Mouse (Mus musculus): Measurements from ENCODE around the gene Tll1. TPM values are rescaled to one million over a fixed set of nuclear protein-coding genes. Genes with fewer than 3 reads are reported as not detected.
A peak's percentile ranks its signal among the peaks of the same experiment; 100 is the strongest.

Gene Tll1
- polyA plus RNA-seq (2015; fragmentation: Nextera tagmentation; extraction: Ambion mirVana), result 2.6 and 2.7 TPM in 2 replicates

GRCm38 (mm10) chr8:64206024-64206385 lies at the start of gene Tll1:
TSS of gene Tll1 (minus strand) at chr8:64206271.
- Histone ChIP-seq H3K27ac (peak within 1 kb of the TSS; percentile 40), H3K27me3 (peaks cover 21% of the 10 kb centered on the region; the same call in 1 of the 2 replicates), H3K4me2 (peak within 1 kb of the TSS; percentile 90), H3K36me3 (no peaks in the 10 kb centered on the region), H3K4me1 (peaks cover 18% of the 10 kb centered on the region), H3K9me3 (no peaks in the 10 kb centered on the region), H3K9ac (peak within 1 kb of the TSS; percentile 33), H3K4me3 (peak within 1 kb of the TSS; percentile 54)
- no peak for ATAC-seq (ENCODE audit: insufficient number of reproducible peaks, low FRiP score, low TSS enrichment, low read depth)
- WGBS, result under 1% methylated on average over 18 of the region's 18 CpGs

GRCm38 (mm10) chr8:64238645-64239044 lies 32.6 kb upstream of the Tll1 start:
- no peak overlapping the region for H3K27ac ChIP-seq
- H3K4me1 ChIP-seq, result no peaks in the 10 kb centered on the region
- H3K9ac ChIP-seq, result no peak overlapping the region
- no peaks in the 10 kb centered on the region for H3K9me3 ChIP-seq
- no peaks in the 10 kb centered on the region for H3K27me3 ChIP-seq
- H3K4me2 ChIP-seq, result no peak overlapping the region
- no peak overlapping the region for H3K4me3 ChIP-seq
- ATAC-seq (ENCODE audit: insufficient number of reproducible peaks, low FRiP score, low TSS enrichment, low read depth), result no peak
- WGBS, result 50% methylated on average over 2 of the region's 2 CpGs
- H3K36me3 ChIP-seq, result no peaks in the 10 kb centered on the region

GRCm38 (mm10) chr8:64221600-64221999 lies 15.5 kb upstream of the Tll1 start:
- Histone ChIP-seq H3K4me3 (no peak overlapping the region), H3K4me2 (no peak overlapping the region), H3K27ac (no peak overlapping the region), H3K4me1 (no peaks in the 10 kb centered on the region), H3K27me3 (no peaks in the 10 kb centered on the region), H3K9me3 (no peaks in the 10 kb centered on the region), H3K9ac (no peak overlapping the region), H3K36me3 (no peaks in the 10 kb centered on the region)
- WGBS, result 79% methylated on average over 3 of the region's 3 CpGs
- ATAC-seq (ENCODE audit: insufficient number of reproducible peaks, low FRiP score, low TSS enrichment, low read depth), result no peak

GRCm38 (mm10) chr8:64217644-64218043 lies 11.6 kb upstream of the Tll1 start:
- Histone ChIP-seq H3K9me3 (no peaks in the 10 kb centered on the region), H3K9ac (no peak overlapping the region), H3K4me3 (no peak overlapping the region), H3K4me2 (no peak overlapping the region), H3K27me3 (no peaks in the 10 kb centered on the region), H3K36me3 (no peaks in the 10 kb centered on the region), H3K4me1 (no peaks in the 10 kb centered on the region), H3K27ac (no peak overlapping the region)
- WGBS, result 28% methylated on average over 2 of the region's 2 CpGs
- ATAC-seq (ENCODE audit: insufficient number of reproducible peaks, low FRiP score, low TSS enrichment, low read depth), result no peak

GRCm38 (mm10) chr8:64216252-64216651 lies 10.2 kb upstream of the Tll1 start:
- WGBS, result 44% methylated on average over 1 of the region's 1 CpGs

GRCm38 (mm10) chr8:64215374-64215773 lies 9.3 kb upstream of the Tll1 start:
- WGBS, result 16% methylated on average over 6 of the region's 6 CpGs
- no peak overlapping the region for H3K9ac ChIP-seq
- no peak overlapping the region for H3K4me2 ChIP-seq
- no peaks in the 10 kb centered on the region for H3K36me3 ChIP-seq
- no peaks in the 10 kb centered on the region; the same call in 1 of the 2 replicates for H3K9me3 ChIP-seq
- no peak for ATAC-seq (ENCODE audit: insufficient number of reproducible peaks, low FRiP score, low TSS enrichment, low read depth)
- no peaks in the 10 kb centered on the region for H3K4me1 ChIP-seq
- no peaks in the 10 kb centered on the region for H3K27me3 ChIP-seq
- no peak overlapping the region for H3K27ac ChIP-seq
- H3K4me3 ChIP-seq, result no peak overlapping the region

More at GRCm38 (mm10) chr8:64216252-64216651, 10.2 kb upstream of the Tll1 start:
- Histone ChIP-seq H3K27me3 (no peaks in the 10 kb centered on the region), H3K9ac (no peak overlapping the region), H3K9me3 (no peaks in the 10 kb centered on the region; the same call in 1 of the 2 replicates), H3K36me3 (no peaks in the 10 kb centered on the region), H3K4me2 (no peak overlapping the region), H3K27ac (no peak overlapping the region), H3K4me3 (no peak overlapping the region), H3K4me1 (no peaks in the 10 kb centered on the region)
- no peak for ATAC-seq (ENCODE audit: insufficient number of reproducible peaks, low FRiP score, low TSS enrichment, low read depth)

GRCm38 (mm10) chr8:64214906-64215305 lies 8.8 kb upstream of the Tll1 start:
- 11% methylated on average over 1 of the region's 1 CpGs for WGBS
- no peaks in the 10 kb centered on the region for H3K4me1 ChIP-seq
- no peak overlapping the region for H3K9ac ChIP-seq
- no peak for ATAC-seq (ENCODE audit: insufficient number of reproducible peaks, low FRiP score, low TSS enrichment, low read depth)
- no peaks in the 10 kb centered on the region for H3K27me3 ChIP-seq
- no peaks in the 10 kb centered on the region for H3K36me3 ChIP-seq
- no peak overlapping the region for H3K27ac ChIP-seq
- no peaks in the 10 kb centered on the region; the same call in 1 of the 2 replicates for H3K9me3 ChIP-seq
- no peak overlapping the region for H3K4me3 ChIP-seq
- H3K4me2 ChIP-seq, result no peak overlapping the region

GRCm38 (mm10) chr8:64206411-64206861 lies 365 bp upstream of the Tll1 start:
- Histone ChIP-seq H3K27ac (peak overlapping the region; percentile 40; the same call in 1 of the 2 replicates), H3K27me3 (peaks cover 21% of the 10 kb centered on the region; the same call in 1 of the 2 replicates), H3K9ac (peak overlapping the region; percentile 33), H3K4me2 (peak overlapping the region; percentile 90), H3K4me3 (peak overlapping the region; percentile 54), H3K4me1 (peaks cover 18% of the 10 kb centered on the region), H3K36me3 (no peaks in the 10 kb centered on the region), H3K9me3 (no peaks in the 10 kb centered on the region; the same call in 1 of the 2 replicates)
- ATAC-seq (ENCODE audit: insufficient number of reproducible peaks, low FRiP score, low TSS enrichment, low read depth), result no peak
- under 1% methylated on average over 12 of the region's 12 CpGs for WGBS

- Histone ChIP-seq H3K36me3 (no peaks in the 10 kb centered on the region), H3K4me1 (peaks cover 18% of the 10 kb centered on the region), H3K9me3 (no peaks in the 10 kb centered on the region), H3K9ac (peak overlapping the region; percentile 33), H3K27me3 (peaks cover 21% of the 10 kb centered on the region; the same call in 1 of the 2 replicates), H3K4me3 (peak overlapping the region; percentile 54), H3K27ac (peak overlapping the region; percentile 40), H3K4me2 (peak overlapping the region; percentile 90)
- ATAC-seq (ENCODE audit: insufficient number of reproducible peaks, low FRiP score, low TSS enrichment, low read depth), result peak; percentile 70; the same call in 1 of the 2 replicates
- WGBS, result under 1% methylated on average over 60 of the region's 61 CpGs
These were observed 599 bp downstream of the Tll1 start for GRCm38 (mm10) chr8:64205321-64206023.

GRCm38 (mm10) chr8:64204801-64205311 lies 1.2 kb downstream of the Tll1 start:
- peaks cover 18% of the 10 kb centered on the region for H3K4me1 ChIP-seq
- peak overlapping the region; percentile 40; the same call in 1 of the 2 replicates for H3K27ac ChIP-seq

GRCm38 (mm10) chr8:64204167-64204566 lies 1.9 kb downstream of the Tll1 start:
- H3K4me2 ChIP-seq, result peak overlapping the region; percentile 90
- peaks cover 18% of the 10 kb centered on the region for H3K4me1 ChIP-seq
- no peaks in the 10 kb centered on the region for H3K36me3 ChIP-seq
- 2% methylated on average over 19 of the region's 19 CpGs for WGBS
- peak overlapping the region; percentile 54 for H3K4me3 ChIP-seq
- no peak overlapping the region for H3K9ac ChIP-seq
- H3K27me3 ChIP-seq, result peaks cover 21% of the 10 kb centered on the region; the same call in 1 of the 2 replicates
- no peaks in the 10 kb centered on the region for H3K9me3 ChIP-seq
- 0 out of 2 replicates have a peak overlapping the region, but pooled peaks have one; percentile 40 for H3K27ac ChIP-seq
- ATAC-seq (ENCODE audit: insufficient number of reproducible peaks, low FRiP score, low TSS enrichment, low read depth), result peak; percentile 48; the same call in 1 of the 2 replicates

More at GRCm38 (mm10) chr8:64204801-64205311, 1.2 kb downstream of the Tll1 start:
- Histone ChIP-seq H3K4me2 (peak overlapping the region; percentile 90), H3K36me3 (no peaks in the 10 kb centered on the region), H3K4me3 (peak overlapping the region; percentile 54), H3K27me3 (peaks cover 21% of the 10 kb centered on the region; the same call in 1 of the 2 replicates), H3K9ac (peak overlapping the region; percentile 33), H3K9me3 (no peaks in the 10 kb centered on the region)
- WGBS, result under 1% methylated on average over 19 of the region's 19 CpGs
- ATAC-seq (ENCODE audit: insufficient number of reproducible peaks, low FRiP score, low TSS enrichment, low read depth), result no peak

GRCm38 (mm10) chr8:64198326-64198725 lies 7.7 kb downstream of the Tll1 start:
- no peaks in the 10 kb centered on the region for H3K9me3 ChIP-seq
- H3K27ac ChIP-seq, result no peak overlapping the region
- H3K9ac ChIP-seq, result no peak overlapping the region
- 77% methylated on average over 2 of the region's 2 CpGs for WGBS
- H3K36me3 ChIP-seq, result no peaks in the 10 kb centered on the region
- H3K27me3 ChIP-seq, result no peaks in the 10 kb centered on the region
- H3K4me3 ChIP-seq, result no peak overlapping the region
- H3K4me2 ChIP-seq, result no peak overlapping the region
- no peak for ATAC-seq (ENCODE audit: insufficient number of reproducible peaks, low FRiP score, low TSS enrichment, low read depth)
- H3K4me1 ChIP-seq, result no peaks in the 10 kb centered on the region
